Mouse (Mus musculus) ovary, postnatal 10 days (tissue): ENCODE data around the gene Fbxo34.
A peak's percentile ranks its signal among the peaks of the same experiment; 100 is the strongest.

Experiments
- DNase-seq: peaks from one replicate; pipeline ENCODE4 v3.0.0; 2022; ENCODE audit warnings: low spot score

Gene Fbxo34

GRCm38 (mm10) chr14:47472743-47473546 lies 22.7 kb downstream of the Fbxo34 start:
- peak; percentile 35 for DNase-seq

DNA sequence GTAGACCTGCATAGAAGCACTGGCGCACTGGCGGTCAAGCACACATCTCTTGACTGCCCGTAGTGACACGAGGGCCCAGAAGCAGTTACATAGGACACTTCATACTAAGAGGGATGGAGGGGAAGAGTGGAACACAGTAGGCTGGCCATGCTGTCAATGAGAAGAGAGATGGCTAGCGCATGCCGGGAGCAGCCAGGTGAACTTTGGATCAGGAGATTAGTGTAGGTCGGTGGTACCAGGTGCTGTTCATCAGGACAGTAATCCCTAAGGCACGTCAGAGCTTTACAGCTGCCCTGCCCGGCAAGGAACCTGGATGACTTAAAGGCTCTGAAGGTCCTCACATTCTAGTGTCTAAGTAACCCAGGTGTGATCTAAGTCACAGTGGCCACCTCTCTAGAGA lies 23.7 kb downstream of the Fbxo34 start:
- no peak for DNase-seq

GRCm38 (mm10) chr14:47474571-47475254 lies 24.5 kb downstream of the Fbxo34 start:
- no peak for DNase-seq

GRCm38 (mm10) chr14:47476266-47476665 lies 26.0 kb downstream of the Fbxo34 start:
- DNase-seq, result no peak

DNA sequence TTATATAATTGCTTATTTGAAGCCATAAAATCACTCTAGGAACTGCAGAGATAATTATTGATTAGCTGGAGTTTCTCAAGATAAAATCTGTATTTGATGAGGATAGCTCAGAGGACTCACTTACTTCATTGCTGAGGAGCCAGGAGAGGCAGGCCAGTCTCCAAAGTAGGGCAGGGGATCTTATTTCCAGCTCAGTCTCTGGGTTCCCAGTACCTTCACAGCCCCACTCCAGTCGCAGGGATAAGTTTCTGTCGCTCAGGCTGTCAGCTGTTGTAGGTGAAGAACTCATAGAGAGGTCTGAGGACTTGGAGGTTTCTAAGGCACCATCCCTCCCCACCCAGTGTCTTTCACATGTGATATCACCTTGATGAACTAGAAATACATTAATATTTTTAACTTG lies 27.5 kb downstream of the Fbxo34 start:
- DNase-seq, result no peak

GRCm38 (mm10) chr14:47482200-47482599 lies 32.0 kb downstream of the Fbxo34 start:
- no peak for DNase-seq

GRCm38 (mm10) chr14:47483099-47483498 lies 32.9 kb downstream of the Fbxo34 start:
- DNase-seq, result no peak

- DNase-seq, result no peak
Observed at GRCm38 (mm10) chr14:47488732-47489131, 38.5 kb downstream of the Fbxo34 start.

GRCm38 (mm10) chr14:47489310-47490097 lies 39.3 kb downstream of the Fbxo34 start:
- no peak for DNase-seq

DNA sequence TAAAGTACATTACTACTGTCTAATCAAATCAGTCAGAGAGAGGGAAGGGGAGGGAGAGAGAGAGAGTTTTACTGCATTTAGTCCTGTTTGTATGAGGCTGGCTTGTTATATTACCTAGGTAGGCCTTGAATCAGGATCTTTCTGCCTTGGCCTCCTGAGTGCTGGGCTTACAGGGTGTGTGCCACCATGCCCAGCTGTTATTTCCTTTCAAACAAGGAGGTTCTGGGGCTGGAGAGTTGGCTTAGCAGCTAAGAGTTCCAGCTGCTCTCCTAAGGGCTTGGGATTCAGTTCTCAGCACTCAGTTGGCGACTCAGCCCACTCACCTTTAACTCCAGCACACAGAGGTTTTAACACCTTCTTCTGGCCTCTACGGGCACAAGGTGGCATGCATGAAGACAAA lies 40.5 kb downstream of the Fbxo34 start:
- DNase-seq, result no peak

- DNase-seq, result no peak
Observed at GRCm38 (mm10) chr14:47493592-47494361, 43.6 kb downstream of the Fbxo34 start.

- no peak for DNase-seq
Observed at GRCm38 (mm10) chr14:47495951-47496350, 45.7 kb downstream of the Fbxo34 start.

- no peak for DNase-seq
Observed at GRCm38 (mm10) chr14:47497166-47497565, 46.9 kb downstream of the Fbxo34 start.

DNA sequence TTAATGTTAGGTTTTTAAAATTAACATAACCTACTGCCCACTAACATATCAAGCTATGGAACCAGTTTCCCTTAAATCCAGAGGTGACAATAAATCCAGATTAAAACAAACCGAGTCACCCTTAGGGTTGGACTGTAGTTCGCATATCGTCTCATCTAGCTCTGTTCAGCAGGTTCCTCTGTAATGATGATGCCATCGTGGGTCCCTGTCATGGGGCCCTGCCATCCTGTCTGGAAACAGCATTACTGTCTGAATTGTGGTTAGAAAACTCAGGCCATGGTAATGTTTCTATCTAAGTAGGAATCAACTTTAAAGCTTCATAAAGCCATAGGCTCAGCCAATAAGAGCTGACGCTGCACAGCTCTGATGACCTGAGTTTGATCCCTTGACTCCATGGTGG lies 48.4 kb downstream of the Fbxo34 start:
- no peak for DNase-seq

DNA sequence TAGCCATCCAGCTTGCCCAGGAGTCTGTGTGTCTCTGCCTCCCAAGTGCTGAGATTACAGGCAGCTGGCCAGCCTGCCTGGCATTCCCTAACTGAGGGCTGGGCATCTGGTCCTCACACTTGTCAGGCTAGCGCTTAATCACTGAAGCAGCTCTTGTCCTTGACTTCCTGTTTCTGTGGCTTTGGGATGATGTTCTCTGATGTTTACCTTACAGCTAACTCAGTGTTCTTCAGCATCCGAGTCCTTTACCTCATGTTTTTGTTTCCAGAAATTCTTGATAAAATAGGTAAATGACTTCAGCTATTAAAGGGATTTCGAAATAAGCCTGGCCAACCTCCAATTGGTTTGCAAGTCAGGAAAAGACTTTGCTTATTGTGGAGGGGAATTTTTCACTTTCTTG lies 53.8 kb downstream of the Fbxo34 start:
- DNase-seq, result no peak

GRCm38 (mm10) chr14:47506676-47507075 lies 56.5 kb downstream of the Fbxo34 start:
- DNase-seq, result no peak

DNA sequence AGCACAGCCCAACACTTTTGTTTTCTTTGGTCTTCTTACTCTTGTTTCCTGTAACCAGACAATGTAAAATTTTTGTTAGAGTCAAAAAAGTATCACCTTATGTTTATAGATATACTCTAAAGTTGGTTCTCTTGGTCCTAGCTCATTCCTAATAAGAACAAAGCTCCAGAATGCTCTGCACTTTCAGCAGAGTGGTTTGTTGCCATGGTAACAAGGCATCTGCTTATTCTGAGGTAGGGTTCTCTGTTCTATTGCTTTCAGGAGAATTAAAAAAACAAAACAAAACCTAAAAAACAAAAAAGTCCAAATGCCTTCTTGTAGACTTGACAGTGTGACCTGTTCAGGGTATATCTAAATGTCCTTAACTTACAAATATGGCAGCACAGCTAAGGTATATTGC lies 57.8 kb downstream of the Fbxo34 start:
- DNase-seq, result no peak

DNA sequence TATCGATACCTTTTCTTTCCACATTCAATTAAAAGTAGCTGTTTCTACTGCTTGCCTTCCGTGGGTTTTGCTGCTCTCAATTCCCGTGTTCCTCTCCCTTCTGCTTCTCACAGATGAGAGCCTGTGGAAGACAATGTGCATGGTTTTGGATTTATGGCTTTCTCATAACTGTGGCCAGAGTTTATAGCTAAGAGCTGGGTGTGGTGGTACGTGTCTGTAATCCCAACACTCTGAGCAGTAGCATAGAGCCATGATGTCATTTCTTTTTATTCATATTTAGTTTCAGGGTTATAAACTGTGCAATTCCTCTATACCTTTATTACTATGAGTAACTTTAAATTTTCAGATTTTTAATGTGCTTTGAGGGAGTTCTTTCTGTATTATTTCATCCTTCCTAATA lies 60.0 kb downstream of the Fbxo34 start:
- no peak for DNase-seq

DNA sequence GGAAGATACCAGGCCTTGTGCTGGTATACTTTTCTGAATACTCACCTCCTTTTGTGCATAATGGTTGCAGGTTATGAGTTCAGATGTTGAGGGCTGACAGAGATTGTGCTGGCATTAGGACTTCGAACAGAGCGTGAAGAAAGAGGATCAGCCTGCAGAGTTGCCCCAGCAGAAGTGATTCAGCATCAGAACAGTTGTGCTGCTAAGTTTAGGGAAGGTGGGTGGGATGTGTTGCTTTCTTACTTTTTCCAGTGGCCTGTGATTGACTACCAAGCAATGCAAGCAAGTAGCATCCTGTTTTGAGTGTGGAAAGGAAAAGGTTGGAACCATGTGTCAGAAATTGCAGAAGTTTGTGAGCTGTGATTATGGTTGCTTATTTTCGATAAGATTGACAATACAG lies 63.4 kb downstream of the Fbxo34 start:
- no peak for DNase-seq

- no peak for DNase-seq
Observed at GRCm38 (mm10) chr14:47514816-47515453, 64.7 kb downstream of the Fbxo34 start.

DNA sequence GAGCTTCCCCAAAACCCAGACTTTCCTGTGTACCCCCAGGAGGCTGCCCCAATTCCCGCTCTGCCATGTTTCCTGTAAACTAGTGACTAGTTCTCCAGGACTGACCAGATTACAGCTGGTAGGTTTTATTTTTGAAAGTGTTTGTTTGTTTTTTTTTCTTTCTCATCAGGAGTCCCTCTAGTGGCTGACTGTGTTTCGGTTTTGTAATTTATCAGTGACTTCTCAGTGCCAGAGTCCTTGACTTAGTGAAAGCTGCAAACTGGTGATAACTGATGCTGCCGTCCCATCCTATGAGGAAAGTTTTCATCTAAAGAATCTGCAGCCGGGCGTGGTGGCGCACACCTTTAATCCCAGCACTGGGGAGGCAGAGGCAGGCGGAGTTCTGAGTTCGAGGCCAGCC lies 65.4 kb downstream of the Fbxo34 start:
- DNase-seq, result no peak

DNA sequence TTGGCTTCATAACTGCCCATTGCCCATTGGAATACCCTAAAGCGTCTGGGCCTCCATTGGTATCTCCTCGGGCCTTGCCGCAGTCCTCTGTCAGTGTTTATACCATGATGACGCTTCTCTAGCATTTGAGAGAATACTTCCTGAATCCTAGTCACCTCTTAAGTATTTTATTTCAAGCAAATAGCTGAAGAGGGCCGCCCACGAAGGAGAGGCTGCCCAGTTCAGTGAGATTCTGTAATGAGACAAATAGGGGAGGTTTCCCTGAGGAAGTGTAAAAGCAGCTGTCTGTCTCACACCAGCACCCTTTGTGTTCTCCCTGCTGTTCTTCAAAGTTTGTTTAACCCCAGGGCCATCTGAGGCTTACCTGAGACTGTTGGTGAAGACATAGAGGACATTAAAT lies 66.5 kb downstream of the Fbxo34 start:
- DNase-seq, result no peak
